Mouse (Mus musculus) cerebellum, adult 9-11 months (tissue): ENCODE measurements around the gene Tmem223.
"Not testable (repeated sequence)": the region's sequence is repeated elsewhere in the genome, so short reads cannot be mapped to it uniquely, and the experiment has no call there.

ENCODE experiments used
- DNase-seq: peaks from one replicate; pipeline ENCODE4 v3.0.0; 2022

Tmem223 gene

GRCm38 (mm10) chr19:8770567-8771270 lies at the start of gene Tmem223:
Gene Tmem223, plus strand, starts transcription at chr19:8770996.
- peak; percentile 81 for DNase-seq

- DNase-seq, result no peak
Observed at GRCm38 (mm10) chr19:8721378-8721777, 49.4 kb upstream of the Tmem223 start.

DNA sequence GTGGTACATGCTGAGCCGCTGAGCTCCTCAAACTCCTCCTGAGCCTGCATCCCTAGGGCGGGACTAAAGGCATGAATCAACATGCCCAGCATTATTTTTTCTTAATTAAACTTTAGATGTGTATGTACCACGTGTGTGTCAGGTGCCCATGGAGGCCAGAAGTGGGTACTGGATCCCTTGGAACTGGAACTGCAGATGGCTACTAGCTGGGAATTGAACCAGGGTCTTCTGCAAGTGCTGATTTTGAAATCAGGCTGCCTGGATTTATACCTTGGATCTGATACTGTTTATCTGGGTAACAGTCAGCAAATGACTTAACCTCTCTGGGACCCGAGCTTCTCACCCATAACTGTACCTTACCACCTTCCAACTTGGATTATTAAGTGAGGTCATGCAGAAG lies 48.8 kb upstream of the Tmem223 start:
- peak; percentile 55 for DNase-seq

- no peak for DNase-seq
Observed at GRCm38 (mm10) chr19:8722559-8722906, 48.3 kb upstream of the Tmem223 start.

GRCm38 (mm10) chr19:8722907-8723573 lies 47.8 kb upstream of the Tmem223 start, which contains the start of gene Slc3a2:
Gene Slc3a2, minus strand, starts transcription at chr19:8723369.
- DNase-seq, result peak; percentile 99

DNA sequence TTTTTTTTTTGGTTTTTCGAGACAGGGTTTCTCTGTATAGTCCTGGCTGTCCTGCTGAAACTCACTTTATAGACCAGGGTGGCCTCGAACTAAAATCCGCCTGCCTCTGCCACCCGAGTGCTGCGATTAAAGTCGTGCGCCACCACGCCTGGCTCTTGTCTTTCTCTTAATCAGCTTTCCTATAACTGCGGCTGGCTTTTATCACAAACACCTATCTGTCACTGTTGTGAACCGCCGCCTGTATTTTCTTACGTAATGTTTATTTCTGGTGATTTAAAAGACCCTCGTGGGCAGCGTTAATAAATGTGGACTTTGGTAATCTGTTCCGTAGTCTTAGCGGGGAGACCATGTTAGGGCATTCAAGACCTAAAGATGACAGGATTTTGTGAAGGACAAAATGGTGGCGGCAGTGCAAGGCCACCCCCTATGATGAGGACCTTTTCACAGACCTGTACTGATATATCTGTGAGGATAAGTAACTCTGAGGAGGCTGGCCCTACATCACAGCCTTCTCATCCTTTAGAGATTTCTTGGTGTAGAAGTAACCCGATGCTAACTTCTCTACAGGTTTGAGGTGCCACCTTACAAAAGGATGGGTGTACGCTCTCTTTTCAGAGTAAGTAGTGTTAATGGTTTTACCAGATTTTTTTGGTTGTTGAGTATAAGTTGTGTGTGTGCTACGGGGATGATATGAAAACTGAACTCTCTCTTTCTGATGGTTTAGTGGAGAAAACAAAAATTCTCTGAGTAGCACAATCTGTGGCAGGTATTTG lies 47.0 kb upstream of the Tmem223 start:
- DNase-seq, result no peak

GRCm38 (mm10) chr19:8724392-8724791 lies 46.4 kb upstream of the Tmem223 start:
- DNase-seq, result no peak

- no peak for DNase-seq
Observed at GRCm38 (mm10) chr19:8725081-8725613, 45.6 kb upstream of the Tmem223 start.

DNA sequence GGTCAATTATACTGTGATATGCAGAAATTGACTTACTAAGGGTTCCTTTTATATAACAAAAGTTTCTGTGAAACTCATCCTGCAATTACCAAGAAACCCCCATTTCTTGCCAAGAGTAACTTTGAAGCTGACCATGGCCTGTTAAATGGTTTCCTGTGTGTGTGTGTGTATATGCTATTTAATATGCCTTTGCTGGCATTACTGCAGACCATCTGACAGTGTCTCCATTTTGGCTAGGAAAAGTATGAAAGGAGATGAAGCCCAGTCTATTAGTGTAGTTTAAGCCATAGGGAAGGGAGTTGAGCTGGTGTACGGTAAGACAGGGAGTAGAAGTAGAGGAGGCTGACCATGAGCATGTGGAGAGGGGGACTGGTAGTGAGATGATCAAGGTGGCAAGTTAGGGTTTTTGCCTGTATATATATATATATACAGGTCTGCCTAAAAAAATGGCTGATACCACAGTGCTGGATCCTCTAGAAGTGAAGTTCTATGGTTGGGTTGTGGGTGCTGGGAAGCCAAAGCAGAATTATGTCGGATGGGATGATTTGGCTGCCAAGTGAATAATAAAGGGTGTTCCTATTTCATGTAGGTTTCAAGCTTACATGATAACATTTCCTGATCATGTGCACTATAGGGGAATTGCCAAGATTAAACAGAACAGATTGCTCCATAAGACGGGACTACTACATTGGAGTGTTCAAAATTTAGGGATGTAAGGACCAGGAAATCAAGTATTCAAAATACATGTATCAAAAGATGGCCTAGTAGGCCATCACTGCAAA lies 44.0 kb upstream of the Tmem223 start:
- DNase-seq, result no peak

DNA sequence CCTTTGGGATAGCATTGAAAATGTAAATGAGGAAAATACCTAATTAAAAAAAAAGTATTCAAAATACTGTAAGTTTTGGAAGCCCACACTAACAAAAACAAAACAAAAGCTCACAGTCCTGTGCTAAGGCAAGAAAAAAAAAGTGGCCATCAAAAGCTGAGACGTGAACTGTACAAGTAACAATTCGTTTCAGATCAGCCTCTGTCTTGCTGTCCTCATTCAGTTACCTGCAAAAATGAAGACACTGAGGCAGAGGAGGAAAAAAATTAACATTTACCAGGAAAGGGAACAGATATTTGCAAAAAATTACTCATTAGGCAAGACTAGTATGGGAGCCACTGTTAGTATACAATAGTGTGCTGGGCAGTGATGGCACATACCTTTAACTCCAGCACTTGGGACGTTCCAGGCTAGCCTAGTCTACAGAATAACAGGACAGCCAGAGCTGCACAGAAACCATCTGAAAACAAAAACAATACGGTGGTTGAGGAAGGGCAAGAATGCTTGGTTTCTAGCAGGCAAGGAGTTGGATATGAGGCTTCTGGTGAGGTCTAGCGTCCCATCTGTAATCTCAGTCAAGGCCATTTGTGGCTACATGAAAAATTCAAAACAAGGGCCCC lies 43.2 kb upstream of the Tmem223 start:
- DNase-seq, result no peak

GRCm38 (mm10) chr19:8728335-8729099 lies 42.3 kb upstream of the Tmem223 start:
- not testable (repeated sequence) for DNase-seq

- DNase-seq, result no peak
Observed at GRCm38 (mm10) chr19:8734334-8734733, 36.5 kb upstream of the Tmem223 start.

GRCm38 (mm10) chr19:8735389-8736159 lies 35.2 kb upstream of the Tmem223 start, which contains the start of gene Wdr74:
Gene Wdr74, plus strand, starts transcription at chr19:8735827.
- DNase-seq, result peak; percentile 90

DNA sequence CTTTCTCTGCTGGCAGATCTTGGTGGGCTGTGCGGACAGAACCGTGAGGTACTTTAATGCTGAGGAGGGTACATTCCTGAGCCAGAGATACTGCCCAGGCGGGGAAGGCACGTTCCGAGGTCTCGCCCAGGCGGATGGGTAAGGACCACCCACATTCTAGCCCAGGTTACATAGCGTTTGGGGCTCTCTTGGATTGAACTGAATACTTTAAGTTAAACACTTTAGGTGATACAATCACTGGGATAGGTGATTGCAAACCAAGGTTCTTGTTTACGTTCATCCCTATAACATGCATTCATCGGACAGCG lies 34.7 kb upstream of the Tmem223 start:
- peak; percentile 44 for DNase-seq

DNA sequence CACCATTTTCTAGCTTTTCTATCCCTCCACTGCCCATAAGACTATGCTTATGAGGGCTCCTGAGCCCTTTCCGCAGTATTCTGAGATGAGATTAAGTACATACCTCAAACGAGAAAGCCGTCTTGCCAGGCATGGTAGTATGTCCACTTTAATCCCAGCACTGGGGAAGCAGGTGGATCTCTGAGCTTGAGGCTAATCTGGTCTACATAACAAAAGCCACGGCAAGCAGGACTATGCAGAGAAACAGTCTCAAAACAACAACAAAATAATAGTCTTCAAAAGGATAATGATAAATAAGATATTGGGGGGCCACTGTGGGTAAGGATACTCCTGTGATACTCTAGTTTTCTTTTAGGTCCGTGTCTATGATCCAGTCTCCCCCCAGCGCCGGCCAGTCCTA lies 31.9 kb upstream of the Tmem223 start:
- no peak for DNase-seq

DNA sequence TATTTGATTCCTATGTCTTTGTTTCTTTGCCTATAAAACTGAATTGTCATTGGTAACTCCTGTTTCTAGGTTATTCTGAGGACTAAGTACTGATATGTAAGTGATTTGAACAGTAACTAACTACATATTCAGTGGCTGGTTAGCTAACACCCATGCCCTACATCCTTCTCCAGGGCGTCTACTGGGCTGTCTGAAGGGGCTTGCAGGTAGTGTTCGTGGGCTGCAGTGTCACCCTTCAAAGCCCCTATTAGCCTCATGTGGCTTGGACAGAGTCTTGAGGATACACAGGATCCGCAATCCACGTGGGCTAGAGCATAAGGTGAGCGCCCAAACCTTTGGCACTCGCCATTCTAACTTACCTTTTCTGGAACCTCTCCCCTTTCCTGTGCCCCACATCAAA lies 31.1 kb upstream of the Tmem223 start:
- no peak for DNase-seq

GRCm38 (mm10) chr19:8740603-8741002 lies 30.2 kb upstream of the Tmem223 start, which contains the start of gene 1700092M07Rik:
Gene 1700092M07Rik, plus strand, starts transcription at chr19:8740718.
- peak; percentile 69 for DNase-seq

- peak; percentile 97 for DNase-seq
Observed at GRCm38 (mm10) chr19:8741243-8741869, 29.4 kb upstream of the Tmem223 start, which contains the start of gene Stx5a. Gene Stx5a, plus strand, starts transcription at chr19:8741413.

GRCm38 (mm10) chr19:8742176-8742575 lies 28.6 kb upstream of the Tmem223 start:
- DNase-seq, result peak; percentile 51

GRCm38 (mm10) chr19:8745382-8745781 lies 25.4 kb upstream of the Tmem223 start:
- no peak for DNase-seq
